Mouse (Mus musculus) midbrain, embryonic 13.5 days (tissue): ENCODE results near the gene Gabbr2. TPM values are rescaled to one million over a fixed set of nuclear protein-coding genes. Genes with fewer than 3 reads are reported as not detected.

Experiments
- polyA plus RNA-seq: library from polyadenylated mRNA; unstranded; fragments of >200 nt; fragmentation: Nextera tagmentation; extraction: Ambion mirVana; gene quantifications from 2 replicates; pipeline ENCODE4 v1.2.1, GENCODE M21; 2015

The Gabbr2 gene
- polyA plus RNA-seq, 1 experiment from 2014 or later: 3.0 TPM

Other genes starting within 250 kb of the Gabbr2 start
- gene Anks6, start 65.6 kb upstream of the Gabbr2 start, polyA plus RNA-seq: 3.9 and 4.4 TPM in 2 replicates
- 2.7 and 5.6 TPM in 2 replicates for gene Galnt12, start 100.0 kb upstream of the Gabbr2 start, polyA plus RNA-seq
- 1.2 and 1.5 TPM in 2 replicates for gene Col15a1, start 216.3 kb upstream of the Gabbr2 start, polyA plus RNA-seq